Mouse (Mus musculus) kidney, postnatal 0 days (tissue): ENCODE results near the gene Atg16l1. TPM values are rescaled to one million over a fixed set of nuclear protein-coding genes. Genes with fewer than 3 reads are reported as not detected.

ENCODE experiments used
- ATAC-seq: fragments of 200-750 bp; cut with Nextera tagmentation; replicated peaks from 2 replicates; pipeline ENCODE4 v1.8.0; 2017; ENCODE audit warnings: low read depth, moderate number of reproducible peaks, moderate TSS enrichment, moderate library complexity; ENCODE audit not compliant: low FRiP score
- DNase-seq: peaks from one replicate; pipeline ENCODE4 v3.0.0-alpha.2; 2016; ENCODE audit warnings: low spot score
- H3K27ac ChIP-seq: fragments of 300-500 bp; sonication (generic); 2 replicates; pipeline ENCODE4 v1.5.1; 2014; ENCODE audit warnings: mild to moderate bottlenecking
- H3K27me3 ChIP-seq: fragments of 300-500 bp; sonication (generic); 2 replicates; pipeline ENCODE4 v1.6.1; 2014; ENCODE audit warnings: low read length, mixed read lengths; ENCODE audit not compliant: insufficient read depth
- H3K36me3 ChIP-seq: fragments of 300-500 bp; sonication (generic); 2 replicates; pipeline ENCODE4 v1.6.1; 2014; ENCODE audit warnings: low read length, mixed read lengths; ENCODE audit not compliant: insufficient read depth
- H3K4me1 ChIP-seq: fragments of 300-500 bp; sonication (generic); replicated peaks from 2 replicates; pipeline ENCODE4 v1.6.1; 2014; ENCODE audit warnings: antibody characterized with exemption, low read length, mixed read lengths; ENCODE audit not compliant: insufficient read depth
- H3K4me2 ChIP-seq: fragments of 300-500 bp; sonication (generic); 2 replicates; pipeline ENCODE4 v1.6.1; 2014; ENCODE audit warnings: mild to moderate bottlenecking, low read length, moderate library complexity, mixed read lengths
- H3K4me3 ChIP-seq: fragments of 300-500 bp; sonication (generic); replicated peaks from 2 replicates; pipeline ENCODE4 v1.5.1; 2014; ENCODE audit warnings: low read depth, low read length
- H3K9ac ChIP-seq: fragments of 300-500 bp; sonication (generic); 2 replicates; pipeline ENCODE4 v1.6.1; 2014; ENCODE audit warnings: low read depth, low read length
- H3K9me3 ChIP-seq: fragments of 300-500 bp; sonication (generic); replicated peaks from 2 replicates; pipeline ENCODE4 v1.6.1; 2016; ENCODE audit warnings: low read length, inconsistent platforms, mixed read lengths
- CTCF ChIP-seq: IDR thresholded peaks from 2 replicates; pipeline ENCODE4 v1.5.1; 2016; ENCODE audit warnings: antibody characterized with exemption, low read depth, mild to moderate bottlenecking, moderate library complexity
- WGBS: fragments of 180-500 bp; shearing (Covaris S2); extraction: QIAGEN DNeasy Blood & Tissue Kit; methylation state at CpG from one replicate; pipeline ENCODE4 v1.1.7; 2014; 5-methylcytosine and 5-hydroxymethylcytosine counted together
- polyA plus RNA-seq: library from polyadenylated mRNA; unstranded; fragments of >200 nt; fragmentation: Nextera tagmentation; extraction: Ambion mirVana; gene quantifications from 2 replicates; pipeline ENCODE4 v1.2.1, GENCODE M21; 2015

Gene Atg16l1
- polyA plus RNA-seq, 1 experiment from 2014 or later: 20.8 TPM

DNA sequence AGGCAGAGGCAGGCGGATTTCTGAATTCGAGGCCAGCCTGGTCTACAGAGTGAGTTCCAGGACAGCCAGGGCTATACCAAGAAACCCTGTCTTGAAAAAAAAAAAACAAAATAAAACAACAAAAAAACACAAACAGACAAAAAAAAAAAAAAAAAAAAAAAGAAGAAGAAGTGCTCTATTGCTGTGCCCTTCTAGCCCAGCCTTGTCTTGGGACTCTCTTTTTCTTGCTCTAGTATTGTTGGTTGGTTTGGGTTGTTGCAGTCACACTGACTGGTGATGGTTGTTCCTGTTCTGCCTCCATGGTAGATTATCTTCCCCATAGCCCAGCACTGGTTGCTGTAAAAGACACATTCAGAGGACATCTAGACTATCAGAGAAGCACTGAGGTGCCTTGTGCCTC lies 13.6 kb downstream of the Atg16l1 start:
- Histone ChIP-seq H3K36me3 (peaks cover 74% of the 10 kb centered on the region), H3K27ac (no peak overlapping the region), H3K4me1 (no peaks in the 10 kb centered on the region), H3K9me3 (no peaks in the 10 kb centered on the region), H3K4me2 (no peak overlapping the region), H3K27me3 (no peaks in the 10 kb centered on the region), H3K9ac (no peak overlapping the region), H3K4me3 (no peak overlapping the region)
- ATAC-seq (no peak), DNase-seq (no peak)
- WGBS: 100% methylated on average over 2 of the region's 2 CpGs
- no peak for TF ChIP-seq CTCF

DNA sequence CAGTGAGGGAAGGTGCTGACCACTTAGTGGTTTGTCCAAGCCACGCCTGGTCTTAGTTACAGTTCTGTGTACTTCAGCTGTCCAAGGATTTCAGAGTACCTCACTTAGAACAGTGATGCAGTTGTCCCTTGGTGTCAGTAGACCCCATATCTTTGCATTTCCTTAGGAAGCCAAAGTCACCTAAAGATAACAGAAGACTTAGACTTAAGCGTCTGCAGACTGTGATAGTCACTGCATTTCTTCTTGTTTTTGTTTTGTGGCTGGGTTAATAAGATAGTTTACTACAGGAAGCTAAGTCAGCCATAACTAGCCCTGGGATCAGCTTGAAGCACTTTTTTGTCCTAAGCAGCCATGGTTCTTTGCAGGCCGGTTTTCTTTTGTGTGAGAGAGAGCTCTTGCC lies 14.8 kb downstream of the Atg16l1 start:
- no peak overlapping the region for H3K4me3 ChIP-seq
- no peaks in the 10 kb centered on the region for H3K4me1 ChIP-seq
- ATAC-seq: no peak
- no peak overlapping the region for H3K4me2 ChIP-seq
- H3K36me3 ChIP-seq: peaks cover 76% of the 10 kb centered on the region
- no peaks in the 10 kb centered on the region for H3K27me3 ChIP-seq
- TF ChIP-seq CTCF: no peak
- no peak overlapping the region for H3K9ac ChIP-seq
- no peaks in the 10 kb centered on the region for H3K9me3 ChIP-seq
- no peak overlapping the region for H3K27ac ChIP-seq
- 95% methylated on average over 3 of the region's 3 CpGs for WGBS
- no peak for DNase-seq

DNA sequence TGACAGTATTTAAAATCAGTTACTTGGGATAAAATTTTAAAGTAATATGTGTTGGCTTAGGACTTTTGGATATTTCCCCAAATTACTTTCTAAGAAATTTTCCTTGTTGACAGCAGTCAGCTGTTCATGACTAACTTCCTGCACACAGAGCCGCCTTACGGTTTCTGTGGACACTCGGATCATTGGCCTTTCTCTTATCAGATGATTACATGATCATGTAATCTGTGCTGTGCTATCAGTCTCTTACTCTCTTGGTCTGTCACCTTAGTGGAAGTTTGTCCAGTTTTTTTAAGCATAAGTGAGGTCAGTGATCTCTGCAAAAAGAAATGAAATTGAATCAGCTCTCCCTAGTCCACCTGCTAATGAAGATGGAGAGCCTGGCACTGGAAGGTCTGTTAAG lies 16.1 kb downstream of the Atg16l1 start:
- no peaks in the 10 kb centered on the region for H3K9me3 ChIP-seq
- H3K4me3 ChIP-seq: no peak overlapping the region
- H3K36me3 ChIP-seq: peaks cover 72% of the 10 kb centered on the region
- WGBS: 96% methylated on average over 3 of the region's 3 CpGs
- no peak for DNase-seq
- H3K4me2 ChIP-seq: no peak overlapping the region
- H3K27me3 ChIP-seq: no peaks in the 10 kb centered on the region
- TF ChIP-seq CTCF: no peak
- no peak overlapping the region for H3K27ac ChIP-seq
- H3K4me1 ChIP-seq: no peaks in the 10 kb centered on the region
- ATAC-seq: no peak
- no peak overlapping the region for H3K9ac ChIP-seq

DNA sequence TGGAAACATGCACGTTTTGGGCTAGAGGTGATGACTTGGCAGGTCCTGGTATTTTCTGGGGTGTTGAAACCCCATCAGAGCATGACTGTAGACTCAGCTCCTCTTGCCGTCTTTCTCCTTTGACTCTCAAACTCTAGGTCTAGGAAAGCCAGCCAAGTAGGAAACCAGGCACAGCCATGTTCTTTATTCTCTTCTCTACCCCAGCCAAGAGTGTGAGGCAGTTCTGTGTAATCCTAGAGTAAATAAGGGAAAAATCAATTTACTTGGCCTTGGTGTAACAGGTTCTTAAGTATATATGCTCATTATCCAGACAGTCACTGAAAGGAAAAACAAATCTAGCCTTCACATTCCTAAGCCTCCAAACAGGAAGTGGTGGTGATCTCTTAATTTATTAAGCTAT lies 17.7 kb downstream of the Atg16l1 start:
- no peak overlapping the region for H3K4me3 ChIP-seq
- H3K9me3 ChIP-seq: no peaks in the 10 kb centered on the region
- no peaks in the 10 kb centered on the region for H3K4me1 ChIP-seq
- H3K4me2 ChIP-seq: no peak overlapping the region
- H3K36me3 ChIP-seq: peaks cover 72% of the 10 kb centered on the region
- 83% methylated on average over 2 of the region's 2 CpGs for WGBS
- H3K9ac ChIP-seq: no peak overlapping the region
- no peak for ATAC-seq
- DNase-seq: no peak
- no peak for TF ChIP-seq CTCF
- H3K27ac ChIP-seq: no peak overlapping the region
- no peaks in the 10 kb centered on the region for H3K27me3 ChIP-seq

DNA sequence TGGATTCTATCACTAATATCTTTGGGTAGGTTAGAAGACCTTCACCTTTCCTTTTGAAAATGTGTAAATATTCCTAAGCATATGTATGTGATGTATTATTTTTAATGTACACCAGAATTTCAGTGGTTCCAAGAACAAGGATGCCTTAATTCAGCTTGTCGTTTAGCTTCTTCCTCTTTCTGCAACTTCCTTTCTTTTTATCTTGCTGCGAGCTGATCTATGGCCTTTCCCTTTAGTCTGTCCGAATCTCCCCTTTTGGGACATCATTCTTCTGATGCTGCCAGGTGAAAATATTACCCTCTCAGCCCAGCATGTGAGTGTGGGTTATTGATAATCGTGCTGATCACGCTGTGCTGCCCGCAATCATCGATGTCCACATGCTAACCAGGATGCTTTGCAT lies 19.2 kb downstream of the Atg16l1 start:
- H3K27ac ChIP-seq: no peak overlapping the region

DNA sequence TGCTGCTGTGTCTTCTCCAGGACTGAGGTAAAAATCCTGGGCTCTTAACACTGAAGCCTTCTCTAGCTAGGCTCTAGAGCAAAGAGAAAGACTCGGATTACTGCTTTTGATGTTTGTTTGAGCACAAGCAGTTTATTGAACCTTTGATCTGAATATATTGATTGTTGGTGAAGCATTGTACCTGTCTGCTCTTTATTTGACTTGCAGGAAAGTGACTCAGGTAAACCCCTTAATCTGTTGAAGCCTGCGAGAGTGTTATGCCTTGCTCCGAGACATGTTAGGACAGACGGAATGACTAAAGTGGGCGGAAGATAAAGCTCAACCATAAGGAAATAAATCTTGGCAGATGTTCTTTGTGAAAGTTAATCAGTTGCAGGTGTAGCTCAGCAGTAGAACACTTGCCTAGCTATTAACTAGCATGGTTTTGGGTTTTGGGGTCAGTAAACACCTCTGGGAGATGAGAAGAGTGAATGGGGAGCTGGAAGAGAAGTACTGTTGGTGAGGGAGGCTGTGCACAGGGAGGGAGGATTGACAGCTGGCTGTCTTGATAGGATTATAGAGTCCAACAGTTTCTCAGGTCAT lies 23.6 kb downstream of the Atg16l1 start:
- Histone ChIP-seq H3K36me3 (peaks cover 69% of the 10 kb centered on the region), H3K27ac (no peak overlapping the region), H3K9me3 (no peaks in the 10 kb centered on the region), H3K9ac (no peak overlapping the region), H3K4me3 (no peak overlapping the region), H3K4me1 (no peaks in the 10 kb centered on the region), H3K27me3 (no peaks in the 10 kb centered on the region), H3K4me2 (no peak overlapping the region)
- no peak for ATAC-seq
- no peak for TF ChIP-seq CTCF
- 83% methylated on average over 5 of the region's 5 CpGs for WGBS
- no peak for DNase-seq

More for the DNA sequence above, 19.2 kb downstream of the Atg16l1 start:
- Histone ChIP-seq H3K9ac (no peak overlapping the region), H3K4me2 (no peak overlapping the region), H3K27me3 (no peaks in the 10 kb centered on the region), H3K4me1 (no peaks in the 10 kb centered on the region), H3K9me3 (no peaks in the 10 kb centered on the region), H3K4me3 (no peak overlapping the region), H3K36me3 (peaks cover 68% of the 10 kb centered on the region)
- 95% methylated on average over 7 of the region's 7 CpGs for WGBS
- ATAC-seq: no peak
- TF ChIP-seq CTCF: no peak
- no peak for DNase-seq

DNA sequence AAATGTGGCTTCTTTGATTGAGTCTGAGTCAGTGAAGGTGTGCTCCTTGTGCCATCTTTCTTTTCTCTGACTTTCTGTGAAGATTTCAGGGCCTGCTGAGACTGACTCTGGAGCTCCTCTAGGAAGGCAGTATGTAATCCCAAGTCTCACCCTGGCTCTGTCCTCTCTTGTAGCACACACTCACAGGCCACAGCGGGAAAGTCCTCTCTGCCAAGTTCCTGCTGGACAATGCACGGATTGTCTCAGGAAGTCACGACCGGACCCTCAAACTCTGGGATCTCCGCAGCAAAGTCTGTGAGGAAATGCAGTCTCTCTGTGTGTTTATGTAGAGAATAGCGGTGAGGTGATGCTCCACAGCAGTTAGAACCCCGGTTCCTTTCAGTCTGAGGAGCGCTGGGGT lies 30.0 kb downstream of the Atg16l1 start:
- H3K9me3 ChIP-seq: no peaks in the 10 kb centered on the region
- WGBS: 84% methylated on average over 8 of the region's 8 CpGs
- peak; percentile 55 for DNase-seq

More for the DNA sequence above, 30.0 kb downstream of the Atg16l1 start:
- no peak for ATAC-seq
- H3K9ac ChIP-seq: no peak overlapping the region
- H3K27me3 ChIP-seq: no peaks in the 10 kb centered on the region
- peak overlapping the region; percentile 19; the same call in 1 of the 2 replicates for H3K27ac ChIP-seq
- TF ChIP-seq CTCF: no peak
- no peak overlapping the region for H3K4me2 ChIP-seq
- no peaks in the 10 kb centered on the region for H3K4me1 ChIP-seq
- H3K4me3 ChIP-seq: no peak overlapping the region
- H3K36me3 ChIP-seq: peaks cover 55% of the 10 kb centered on the region
